Mouse (Mus musculus): ENCODE results near the gene Nxph1.

Nxph1 gene

GRCm38 (mm10) chr6:9077793-9078689 lies 129.8 kb downstream of the Nxph1 start:
- in situ Hi-C loops (cut with MboI; ENCODE audit: low pct_unique_long_range_greater_than_20kb in 1 of 2, low sequenced_read_pairs in 2 of 2, unreplicated experiment in 1 of 2), result no loop called here

- in situ Hi-C loops (cut with MboI; ENCODE audit: low pct_unique_long_range_greater_than_20kb in 1 of 2, low sequenced_read_pairs in 2 of 2, unreplicated experiment in 1 of 2), result no loop called here
Observed at GRCm38 (mm10) chr6:9083851-9084250, 135.6 kb downstream of the Nxph1 start.

GRCm38 (mm10) chr6:9097345-9097744 lies 149.1 kb downstream of the Nxph1 start:
- in situ Hi-C loops (cut with MboI; ENCODE audit: low pct_unique_long_range_greater_than_20kb in 1 of 2, low sequenced_read_pairs in 2 of 2, unreplicated experiment in 1 of 2), result no loop called here

GRCm38 (mm10) chr6:9107366-9107765 lies 159.1 kb downstream of the Nxph1 start:
- in situ Hi-C loops (cut with MboI; ENCODE audit: low pct_unique_long_range_greater_than_20kb in 1 of 2, low sequenced_read_pairs in 2 of 2, unreplicated experiment in 1 of 2), result no loop called here

- in situ Hi-C loops (cut with MboI; ENCODE audit: low pct_unique_long_range_greater_than_20kb in 1 of 2, low sequenced_read_pairs in 2 of 2, unreplicated experiment in 1 of 2), result no loop called here
Observed at GRCm38 (mm10) chr6:9119136-9119535, 170.9 kb downstream of the Nxph1 start.

GRCm38 (mm10) chr6:9124321-9124914 lies 176.2 kb downstream of the Nxph1 start:
- in situ Hi-C loops (cut with MboI; ENCODE audit: low pct_unique_long_range_greater_than_20kb in 1 of 2, low sequenced_read_pairs in 2 of 2, unreplicated experiment in 1 of 2), result no loop called here

- in situ Hi-C loops (cut with MboI; ENCODE audit: low pct_unique_long_range_greater_than_20kb in 1 of 2, low sequenced_read_pairs in 2 of 2, unreplicated experiment in 1 of 2), result no loop called here
Observed at GRCm38 (mm10) chr6:9133589-9134279, 185.5 kb downstream of the Nxph1 start.

- in situ Hi-C loops (cut with MboI; ENCODE audit: low pct_unique_long_range_greater_than_20kb in 1 of 2, low sequenced_read_pairs in 2 of 2, unreplicated experiment in 1 of 2), result no loop called here
Observed at GRCm38 (mm10) chr6:9147966-9148365, 199.7 kb downstream of the Nxph1 start.

GRCm38 (mm10) chr6:9149791-9150190 lies 201.6 kb downstream of the Nxph1 start:
- in situ Hi-C loops (cut with MboI; ENCODE audit: low pct_unique_long_range_greater_than_20kb in 1 of 2, low sequenced_read_pairs in 2 of 2, unreplicated experiment in 1 of 2), result no loop called here

GRCm38 (mm10) chr6:9159191-9159590 lies 211.0 kb downstream of the Nxph1 start:
- in situ Hi-C loops (cut with MboI; ENCODE audit: low pct_unique_long_range_greater_than_20kb in 1 of 2, low sequenced_read_pairs in 2 of 2, unreplicated experiment in 1 of 2), result no loop called here

- in situ Hi-C loops (cut with MboI; ENCODE audit: low pct_unique_long_range_greater_than_20kb in 1 of 2, low sequenced_read_pairs in 2 of 2, unreplicated experiment in 1 of 2), result no loop called here
Observed at GRCm38 (mm10) chr6:9182477-9182876, 234.2 kb downstream of the Nxph1 start.

- in situ Hi-C loops (cut with MboI; ENCODE audit: low pct_unique_long_range_greater_than_20kb in 1 of 2, low sequenced_read_pairs in 2 of 2, unreplicated experiment in 1 of 2), result no loop called here
Observed at GRCm38 (mm10) chr6:9210730-9211129, 262.5 kb downstream of the Nxph1 start.

GRCm38 (mm10) chr6:9220724-9221453 lies 272.7 kb downstream of the Nxph1 start:
- in situ Hi-C loops (cut with MboI; ENCODE audit: low pct_unique_long_range_greater_than_20kb in 1 of 2, low sequenced_read_pairs in 2 of 2, unreplicated experiment in 1 of 2), result no loop called here

- in situ Hi-C loops (cut with MboI; ENCODE audit: low pct_unique_long_range_greater_than_20kb in 1 of 2, low sequenced_read_pairs in 2 of 2, unreplicated experiment in 1 of 2), result loop anchor here in 1 of 2 experiments (25.0 kb wide), 1 partner anchor 298 kb away; the partner anchor contains the start of gene Nxph1
Observed at GRCm38 (mm10) chr6:9234802-9235201, 286.6 kb downstream of the Nxph1 start.

- in situ Hi-C loops (cut with MboI; ENCODE audit: low pct_unique_long_range_greater_than_20kb in 1 of 2, low sequenced_read_pairs in 2 of 2, unreplicated experiment in 1 of 2), result no loop called here
Observed at GRCm38 (mm10) chr6:9267998-9268397, 319.8 kb downstream of the Nxph1 start.

All from mouse embryonic stem cell (cell line).